Mouse (Mus musculus): ENCODE data around the gene Ctc1.
"Not testable (repeated sequence)": the region's sequence is repeated elsewhere in the genome, so short reads cannot be mapped to it uniquely, and the experiment has no call there.

Ctc1 gene

DNA sequence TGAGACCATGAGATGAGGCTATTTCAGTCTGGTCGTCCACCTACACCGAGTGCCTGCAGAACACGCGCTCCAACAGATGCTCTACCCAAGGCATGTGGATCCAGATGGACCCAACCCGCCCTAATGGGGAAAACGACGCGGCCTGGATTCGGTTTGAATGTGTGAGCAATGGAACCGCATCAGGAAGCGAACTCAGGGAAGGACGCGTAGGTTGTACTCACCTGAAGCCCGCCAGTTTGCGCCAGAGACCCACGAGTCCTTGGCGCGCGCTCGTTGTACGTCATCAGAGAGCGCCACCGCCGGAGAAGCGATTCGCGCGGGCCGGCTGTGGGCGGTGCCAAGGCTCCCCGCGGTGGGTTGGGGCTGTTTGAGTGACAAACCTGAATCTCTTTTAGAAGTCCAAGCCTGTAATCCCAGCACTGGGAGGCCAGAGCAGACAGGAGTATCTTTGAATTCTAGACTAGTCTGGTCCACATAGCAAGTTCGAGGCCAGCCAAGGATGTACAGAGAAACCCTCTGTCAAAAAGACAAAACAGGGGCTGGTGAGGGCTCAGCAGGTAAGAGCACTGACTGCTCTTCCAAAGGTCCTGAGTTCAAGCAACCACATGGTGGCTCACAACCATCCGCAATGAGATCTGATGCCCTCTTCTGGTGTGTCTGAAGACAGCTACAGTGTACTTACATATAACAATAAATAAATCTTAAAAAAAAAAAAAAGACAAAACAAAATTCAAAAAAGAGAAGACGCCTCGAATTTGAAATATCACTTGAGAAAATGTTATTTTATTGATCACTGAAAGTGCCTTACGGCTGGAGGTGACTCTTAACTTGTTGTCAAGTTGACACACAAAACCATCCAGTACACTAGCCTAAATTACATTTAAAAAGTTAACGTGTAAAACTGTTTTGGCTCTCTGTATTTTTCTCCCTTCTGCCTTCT is 7.3 kb upstream of the Ctc1 start, which contains the start of gene Pfas:
TSS of gene Pfas (minus strand) at position 279 of the 940 bp plus-strand sequence.
- DNase-seq (ENCODE audit: low spot score in 2 of 2): peak; percentile 93 to 98

DNA sequence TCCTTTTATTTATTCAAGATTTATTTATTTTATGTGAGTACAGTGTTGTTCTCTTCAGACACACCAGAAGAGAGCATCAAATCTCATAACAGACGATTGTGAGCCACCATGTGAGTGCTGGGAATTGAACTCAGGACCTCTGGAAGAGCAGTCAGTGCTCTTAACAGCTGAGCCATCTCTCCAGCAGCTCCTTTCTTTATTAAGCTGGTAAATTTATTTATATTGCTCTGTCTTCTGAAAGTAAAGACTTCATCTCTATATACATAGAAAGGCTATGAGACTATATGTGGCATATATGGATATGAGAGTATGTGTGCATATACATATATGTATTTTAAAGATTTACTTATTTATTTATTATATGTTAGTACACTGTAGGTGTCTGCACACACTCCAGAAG is 6.2 kb upstream of the Ctc1 start:
- DNase-seq (ENCODE audit: low spot score in 2 of 2): no peak

DNA sequence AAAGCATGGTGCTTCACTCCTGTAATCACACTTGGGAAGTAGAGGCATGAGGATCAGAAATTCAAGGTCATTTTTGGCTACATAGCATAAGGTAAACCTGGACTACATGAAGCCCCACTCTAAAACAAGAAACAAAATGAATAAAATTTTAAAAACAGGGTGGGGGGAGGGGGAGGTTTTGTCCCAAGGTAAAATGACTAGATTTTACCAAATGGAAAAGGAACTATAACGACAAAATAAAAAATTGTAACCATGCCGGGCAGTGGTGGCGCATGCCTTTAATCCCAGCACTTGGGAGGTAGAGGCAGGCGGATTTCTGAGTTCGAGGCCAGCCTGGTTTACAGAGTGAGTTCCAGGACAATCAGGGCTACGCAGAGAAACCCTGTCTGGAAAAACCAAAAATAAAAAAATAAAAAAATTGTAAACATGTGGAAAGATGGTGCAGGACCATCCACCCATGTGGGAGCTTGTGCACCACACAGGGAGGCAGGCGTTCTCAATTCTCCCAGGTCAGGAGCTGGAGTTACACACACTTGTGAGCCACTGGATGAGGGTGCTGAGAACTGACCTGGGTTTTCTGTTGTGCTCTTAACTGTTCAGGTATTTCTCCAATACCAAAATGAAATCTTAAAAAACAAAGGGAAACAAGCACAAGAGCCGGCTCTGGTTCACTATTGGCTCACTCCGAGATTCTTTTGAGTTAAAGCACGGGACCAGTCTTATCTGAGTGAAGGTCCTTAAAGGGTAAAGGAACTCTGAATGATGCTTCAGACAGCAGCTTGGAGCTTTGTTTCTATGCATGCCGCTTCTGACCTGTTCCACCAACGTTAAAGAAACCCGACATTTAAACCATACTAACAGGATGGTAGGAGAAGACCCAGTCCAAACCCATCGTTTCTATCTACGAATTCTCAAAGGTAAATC is 5.0 kb upstream of the Ctc1 start:
- no peak for DNase-seq (ENCODE audit: low spot score in 2 of 2)

DNA sequence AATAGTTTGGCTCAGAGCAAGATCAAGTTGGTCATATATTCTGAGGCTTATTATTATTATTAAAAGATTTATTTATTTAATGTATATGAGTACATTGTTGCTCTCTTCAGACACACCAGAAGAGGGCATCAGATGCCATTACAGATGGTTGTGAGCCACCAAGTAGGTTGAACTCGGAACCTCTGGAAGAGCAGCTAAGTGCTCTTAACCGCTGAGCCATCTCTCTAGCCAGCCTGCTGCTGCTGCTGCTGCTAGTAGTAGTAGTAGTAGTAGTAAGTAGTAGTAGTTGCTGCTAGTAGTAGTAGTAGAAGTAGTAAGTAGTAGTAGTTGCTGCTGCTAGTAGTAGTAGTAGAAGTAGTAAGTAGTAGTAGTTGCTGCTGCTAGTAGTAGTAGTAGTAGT is 4.3 kb upstream of the Ctc1 start:
- not testable (repeated sequence) for DNase-seq (ENCODE audit: low spot score in 2 of 2)

DNA sequence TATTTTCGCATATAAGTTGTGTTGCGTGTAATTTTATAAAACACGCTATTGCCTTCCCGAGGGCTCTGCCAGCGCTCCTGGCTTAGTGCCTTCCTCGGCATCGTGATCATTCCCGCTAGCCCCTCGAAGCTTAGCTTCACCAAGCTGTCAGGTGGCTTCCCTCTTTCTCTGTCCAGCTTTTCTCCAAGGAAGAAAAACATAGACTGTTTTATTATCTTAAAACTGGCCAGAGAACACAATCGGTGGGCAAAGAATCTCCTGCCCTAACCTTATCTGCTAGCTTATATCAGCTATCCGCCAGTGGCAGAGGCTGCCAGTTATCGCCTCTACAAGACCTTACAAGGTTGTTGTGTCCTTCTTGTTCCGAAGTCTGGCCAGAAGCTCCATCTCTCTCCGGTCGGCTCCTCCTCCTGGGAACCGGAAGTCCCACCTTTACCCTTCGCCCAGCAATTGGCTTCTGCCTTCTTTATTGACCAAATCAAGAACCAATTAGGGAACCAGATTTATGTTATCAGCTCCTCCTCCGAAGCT is 3.6 kb upstream of the Ctc1 start:
- DNase-seq (ENCODE audit: low spot score in 2 of 2): peak; percentile 57 to 78

DNA sequence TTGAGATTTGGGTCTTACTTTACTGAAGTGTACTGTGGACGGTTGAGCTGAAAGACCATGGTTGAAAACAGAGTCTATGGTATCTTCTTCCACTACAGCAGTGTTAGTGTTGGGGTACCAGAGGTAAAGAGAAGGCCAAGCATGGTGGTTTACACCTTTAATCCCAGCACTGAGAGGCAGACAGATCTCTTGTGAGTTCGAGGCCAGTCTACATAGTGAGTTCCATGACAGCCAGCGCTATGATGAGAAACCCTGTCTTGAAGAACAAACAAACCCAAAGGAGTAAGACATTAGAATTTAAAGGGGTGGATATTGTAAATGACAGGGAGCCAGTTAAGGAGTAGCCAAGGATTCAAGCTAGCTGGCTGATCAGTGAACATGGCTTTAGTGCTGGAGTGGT is 1.0 kb downstream of the Ctc1 start:
- DNase-seq (ENCODE audit: low spot score in 2 of 2): no peak

DNA sequence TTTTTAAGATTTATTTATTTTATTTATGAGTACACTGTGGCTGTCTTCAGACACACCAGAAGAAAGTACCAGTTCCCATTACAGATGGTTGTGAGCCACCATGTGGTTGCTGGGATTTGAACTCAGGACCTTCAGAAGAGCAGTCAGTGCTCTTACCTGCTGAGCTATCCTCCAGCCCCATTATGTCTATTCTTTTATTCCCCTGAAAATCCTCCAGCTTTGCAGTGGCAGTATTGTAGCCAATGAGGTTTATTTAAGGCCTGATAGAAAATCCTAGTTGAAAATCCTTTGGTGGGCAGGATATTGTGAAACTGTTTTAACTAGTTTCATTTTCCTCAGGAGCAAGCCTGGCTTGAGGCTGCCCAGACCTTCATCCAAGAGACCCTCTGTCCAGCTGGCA is 5.0 kb downstream of the Ctc1 start:
- no peak for DNase-seq (ENCODE audit: low spot score in 2 of 2)

DNA sequence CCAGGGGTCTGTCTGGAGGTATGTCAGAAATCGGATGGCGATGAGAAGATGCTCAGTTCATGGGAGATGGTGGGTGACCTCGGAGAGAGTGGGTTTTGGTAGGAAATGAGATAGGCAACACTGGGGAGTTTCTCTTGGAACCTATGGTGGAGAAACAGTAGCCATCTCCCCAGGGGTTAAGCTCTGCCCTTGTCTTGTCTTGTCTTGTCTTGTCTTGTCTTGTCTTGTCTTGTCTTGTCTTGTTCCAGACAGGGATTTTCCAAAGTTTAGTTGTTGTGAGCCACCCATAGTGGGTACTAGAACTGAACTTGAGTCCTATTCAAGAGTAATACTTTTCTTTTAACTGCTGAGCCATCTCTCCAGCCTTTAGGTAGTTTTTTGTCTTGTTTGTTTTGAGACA is 10.9 kb downstream of the Ctc1 start:
- no peak for DNase-seq (ENCODE audit: low spot score in 2 of 2)

DNA sequence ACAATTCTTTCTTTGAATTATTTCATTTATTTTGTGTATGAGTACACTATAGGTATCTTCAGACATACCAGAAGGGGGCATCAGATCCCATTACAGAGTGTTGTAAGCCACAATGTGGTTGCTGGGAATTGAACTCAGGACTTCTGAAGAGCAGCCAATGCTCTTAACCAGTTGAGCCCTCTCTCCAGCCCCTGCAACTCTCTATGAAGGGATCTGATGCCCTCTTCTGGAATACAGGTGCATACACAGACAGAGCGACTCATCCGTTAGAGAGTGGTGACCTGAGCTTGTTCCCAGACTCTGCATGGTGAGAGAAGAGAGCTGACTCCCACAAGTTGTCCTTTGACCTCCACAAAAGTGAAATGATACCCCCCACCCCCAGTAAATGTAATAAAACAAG is 13.1 kb downstream of the Ctc1 start:
- no peak for DNase-seq (ENCODE audit: low spot score in 2 of 2)

DNA sequence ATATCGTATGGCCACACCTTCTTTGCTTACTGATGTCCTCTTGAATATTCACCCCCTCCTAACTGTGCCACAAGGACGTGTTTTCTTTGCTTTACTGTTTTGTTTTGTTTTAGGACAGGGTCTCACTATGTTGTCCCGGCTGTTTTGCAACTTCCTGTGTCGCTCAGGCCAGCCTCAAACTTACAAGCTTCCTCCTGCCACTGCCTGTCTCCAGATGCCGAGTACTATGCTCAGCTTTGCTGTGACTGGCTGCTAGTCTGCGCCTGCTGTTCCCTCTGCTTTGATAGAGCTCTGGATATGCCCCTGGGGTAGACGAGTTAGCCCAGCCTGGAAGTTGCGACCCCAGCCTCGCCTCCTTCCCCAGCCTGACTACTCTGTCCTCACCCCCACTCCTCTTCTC is 17.8 kb downstream of the Ctc1 start:
- DNase-seq (ENCODE audit: low spot score in 2 of 2): no peak

DNA sequence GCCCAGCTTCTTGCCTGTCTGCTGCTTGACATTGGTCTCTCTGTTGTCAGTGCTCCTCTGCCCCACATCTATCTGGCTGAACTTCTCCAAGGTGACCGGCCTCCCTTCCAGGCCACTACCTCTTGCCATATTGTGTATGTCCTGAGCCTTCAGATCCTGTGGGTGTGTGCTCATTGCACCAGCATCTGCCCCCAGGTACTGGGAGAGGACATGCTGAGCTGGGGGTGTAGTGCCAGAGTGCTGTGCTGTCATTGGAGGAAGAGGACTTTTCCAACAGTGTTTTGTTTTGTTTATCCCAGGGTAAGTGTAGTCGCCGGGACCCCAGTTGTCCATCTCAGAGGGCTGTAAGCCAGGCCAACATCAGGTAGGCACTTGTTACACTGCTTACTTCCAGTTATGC is 18.9 kb downstream of the Ctc1 start:
- no peak for DNase-seq (ENCODE audit: low spot score in 2 of 2)

DNA sequence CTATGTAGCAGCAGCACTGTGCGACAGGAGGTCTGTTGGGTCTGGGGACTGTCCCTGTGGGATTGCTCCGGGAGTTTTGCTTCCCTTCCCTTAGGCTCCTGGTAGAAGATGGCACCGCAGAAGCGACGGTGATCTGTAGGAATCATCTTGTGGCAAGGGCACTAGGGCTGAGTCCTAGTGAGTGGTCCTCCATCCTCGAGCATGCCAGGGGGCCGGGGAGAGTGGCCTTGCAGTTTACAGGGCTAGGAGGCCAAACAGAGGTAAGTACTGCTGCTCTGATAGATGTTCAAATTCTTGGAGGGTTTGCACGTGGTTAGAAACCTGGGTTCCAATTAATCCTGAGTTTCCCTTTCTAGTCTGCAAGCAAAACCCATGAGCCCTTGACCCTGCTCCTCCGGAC is 19.7 kb downstream of the Ctc1 start:
- DNase-seq (ENCODE audit: low spot score in 2 of 2): no peak

DNA sequence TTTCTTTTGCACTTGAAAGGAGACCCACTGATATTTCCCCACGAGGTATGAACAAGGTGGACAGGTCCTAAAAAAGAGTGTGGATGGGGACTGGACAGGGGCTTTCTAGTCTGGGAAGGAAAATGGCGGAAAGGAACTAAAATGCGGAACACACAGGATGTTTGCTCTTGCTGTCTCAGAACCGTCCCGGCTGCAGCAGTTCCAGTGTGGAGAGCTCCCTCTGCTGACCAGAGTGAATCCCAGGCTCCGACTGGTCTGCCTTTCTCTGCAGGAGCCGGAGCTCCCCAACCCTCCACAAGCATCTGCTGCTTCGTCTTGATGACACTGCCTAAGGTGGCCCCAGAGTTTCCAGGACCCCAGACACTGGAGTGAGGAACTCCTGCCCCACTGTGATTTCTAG is 20.1 kb downstream of the Ctc1 start:
- DNase-seq (ENCODE audit: low spot score in 2 of 2): peak; percentile 66 to 84

DNA sequence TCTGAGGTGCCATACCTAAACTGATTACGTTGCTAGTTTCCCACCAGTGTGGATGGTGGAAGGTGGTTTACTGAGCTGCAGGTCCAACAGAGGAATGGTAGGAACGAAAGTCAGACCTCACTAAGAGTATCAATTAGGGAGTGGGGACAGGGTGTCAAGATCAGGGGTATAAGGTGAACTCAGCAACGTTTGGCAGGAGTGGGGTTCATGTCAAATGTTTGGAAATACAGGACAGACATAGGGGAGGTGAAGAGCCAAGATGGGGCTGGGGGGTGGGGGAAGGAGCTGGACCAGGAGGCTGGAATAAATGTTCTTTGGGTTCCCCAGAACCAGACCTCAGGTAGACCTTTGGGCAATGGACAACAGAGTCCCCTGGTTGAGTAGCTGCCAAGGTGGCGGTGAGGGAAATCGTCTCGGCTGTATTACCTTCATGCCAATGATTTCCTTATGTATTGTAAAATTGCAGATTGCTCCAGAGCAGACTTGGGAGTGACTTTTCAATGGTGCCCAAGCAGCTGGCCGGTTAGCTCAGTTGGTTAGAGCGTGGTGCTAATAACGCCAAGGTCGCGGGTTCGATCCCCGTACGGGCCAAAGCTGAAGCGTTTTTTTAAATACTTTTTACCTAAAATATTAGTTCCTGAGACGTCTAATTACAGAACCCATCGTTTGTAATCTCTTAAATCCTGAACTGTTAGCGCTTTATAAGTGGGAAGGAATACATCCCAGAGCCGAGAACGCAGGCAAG is 20.9 kb downstream of the Ctc1 start:
- DNase-seq (ENCODE audit: low spot score in 2 of 2): peak; percentile 65 to 82

DNA sequence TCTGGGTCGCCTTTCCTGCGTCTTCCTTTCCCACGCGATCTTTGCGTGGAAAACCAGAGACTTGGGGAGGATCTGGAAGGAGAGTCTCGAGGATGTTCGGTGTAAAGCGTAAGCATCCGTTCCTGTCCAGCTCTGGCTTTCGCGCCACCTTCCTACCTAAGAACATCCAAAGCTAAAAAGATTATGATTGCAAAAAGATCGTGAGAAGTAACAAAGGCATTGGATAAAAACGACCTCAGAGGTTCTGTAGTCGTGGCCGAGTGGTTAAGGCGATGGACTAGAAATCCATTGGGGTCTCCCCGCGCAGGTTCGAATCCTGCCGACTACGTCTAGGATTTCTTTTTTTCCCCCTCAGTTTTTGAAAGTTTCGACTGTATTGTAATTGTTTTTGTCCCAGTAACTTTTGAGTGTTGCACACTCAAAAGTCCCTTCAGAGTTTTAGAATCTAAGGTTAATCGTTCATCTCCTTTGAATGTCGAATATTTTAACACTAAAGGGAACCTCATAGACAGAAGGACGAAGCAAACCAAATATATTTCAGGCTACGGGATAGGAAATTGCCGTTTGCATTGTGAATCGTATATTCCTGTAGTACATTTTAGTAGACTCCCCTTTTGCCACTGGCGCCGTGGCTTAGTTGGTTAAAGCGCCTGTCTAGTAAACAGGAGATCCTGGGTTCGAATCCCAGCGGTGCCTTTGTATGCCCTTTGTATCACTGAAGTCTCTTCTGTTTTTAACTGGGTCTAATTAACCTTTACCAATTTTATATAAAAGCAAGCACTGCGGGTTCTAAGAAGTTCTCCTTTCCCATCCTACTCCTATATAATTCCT is 21.7 kb downstream of the Ctc1 start:
- peak in 1 of 2 experiments; percentile 73 for DNase-seq (ENCODE audit: low spot score in 2 of 2)

DNA sequence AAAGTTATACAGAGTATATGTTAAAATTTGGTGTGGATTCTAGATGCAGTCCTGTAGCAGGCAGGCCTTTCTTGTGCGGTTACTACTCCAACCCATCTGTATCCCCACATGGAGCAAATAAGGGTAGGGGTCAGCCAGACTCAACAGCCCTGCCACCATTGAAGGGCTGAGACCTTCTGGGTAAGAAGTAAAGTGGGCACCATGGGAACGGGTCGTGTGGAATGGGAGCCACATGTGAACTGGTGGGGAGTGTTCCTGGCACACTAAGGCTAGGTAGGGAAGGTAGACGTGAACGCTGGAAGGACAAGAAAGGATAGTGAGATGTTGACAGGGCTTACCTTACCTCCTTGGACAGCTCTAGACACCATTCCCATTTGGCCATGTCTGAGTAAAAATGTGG is 22.5 kb downstream of the Ctc1 start:
- no peak for DNase-seq (ENCODE audit: low spot score in 2 of 2)

DNA sequence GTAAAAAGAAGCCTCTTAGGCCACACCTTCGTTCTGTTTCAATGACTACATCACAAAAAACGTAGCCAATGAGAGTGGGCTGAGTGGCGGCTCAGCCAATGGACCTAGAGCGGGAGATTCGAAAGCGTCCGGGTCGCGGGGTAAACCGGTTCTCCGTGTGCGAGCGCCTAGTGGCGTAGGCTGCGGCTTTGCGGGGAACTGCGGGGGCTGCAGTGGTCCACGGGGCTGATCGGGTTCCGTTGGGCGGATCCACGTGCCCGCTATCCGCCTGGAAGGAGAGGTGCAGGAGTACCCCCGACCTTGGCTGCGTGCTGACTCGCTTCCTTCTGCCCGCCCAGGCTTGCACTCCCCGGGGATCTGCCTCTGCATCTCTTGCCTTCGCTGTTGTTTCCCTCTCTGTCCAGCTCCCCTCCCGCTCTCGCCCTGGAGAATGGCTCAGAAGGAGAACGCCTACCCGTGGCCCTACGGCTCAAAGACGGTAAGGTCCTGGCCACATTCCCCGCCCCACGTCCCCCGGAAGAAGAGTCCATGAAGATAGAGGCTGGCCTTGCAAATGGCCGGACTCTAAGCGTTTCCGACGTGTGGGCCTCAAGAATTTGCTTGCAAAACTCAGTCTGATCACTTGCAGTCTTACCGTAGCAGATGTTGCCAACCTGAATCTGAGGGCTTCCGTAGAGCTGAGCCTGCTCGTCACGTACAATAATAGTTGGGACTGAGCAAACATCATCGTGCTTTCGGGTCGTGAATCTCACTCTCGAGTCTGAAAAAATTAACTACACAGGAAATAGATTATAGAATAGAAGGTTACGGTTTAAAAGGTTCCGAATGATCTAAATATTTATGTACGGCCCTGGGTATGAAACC is 30.1 kb downstream of the Ctc1 start, which contains the start of gene Aurkb:
TSS of gene Aurkb (plus strand) at position 117 of the 864 bp plus-strand sequence.
- peak; percentile 61 to 82 for DNase-seq (ENCODE audit: low spot score in 2 of 2)

DNA sequence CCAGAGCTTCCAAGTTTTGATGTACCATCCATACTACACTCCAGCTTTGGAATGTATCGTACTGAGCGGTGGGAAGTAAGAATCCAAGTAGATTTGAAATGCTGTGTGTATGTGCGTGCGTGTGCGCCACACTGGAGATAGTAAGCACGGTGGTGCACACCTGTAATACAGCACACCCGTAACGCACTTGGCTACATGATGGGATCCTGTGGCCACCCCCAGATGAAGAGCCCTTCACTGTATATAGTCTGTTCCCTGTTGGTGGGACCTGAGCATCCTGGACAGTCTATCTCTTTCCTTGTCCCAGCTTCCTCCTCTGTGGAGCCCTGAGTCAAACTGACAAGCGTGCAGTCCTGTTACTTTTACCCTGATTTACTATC is 30.7 kb downstream of the Ctc1 start:
- no peak for DNase-seq (ENCODE audit: low spot score in 2 of 2)

DNA sequence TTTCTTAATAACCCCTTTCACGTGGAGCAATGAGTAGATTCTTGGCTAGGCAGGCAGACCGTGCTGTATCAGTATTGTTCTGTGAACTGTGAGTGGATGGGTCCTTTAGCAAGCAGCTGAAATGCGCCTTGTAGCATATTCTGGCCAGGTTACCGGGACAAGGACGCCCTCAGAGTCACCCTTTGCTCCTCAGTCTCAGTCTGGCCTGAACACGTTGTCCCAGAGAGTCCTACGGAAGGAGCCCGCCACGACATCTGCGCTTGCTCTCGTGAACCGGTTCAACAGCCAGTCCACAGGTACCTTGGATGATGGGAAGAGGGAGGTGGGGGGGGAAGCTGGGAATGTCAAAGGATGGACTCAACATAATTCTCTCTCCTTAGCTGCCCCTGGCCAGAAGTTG is 31.9 kb downstream of the Ctc1 start:
- no peak for DNase-seq (ENCODE audit: low spot score in 2 of 2)

DNA sequence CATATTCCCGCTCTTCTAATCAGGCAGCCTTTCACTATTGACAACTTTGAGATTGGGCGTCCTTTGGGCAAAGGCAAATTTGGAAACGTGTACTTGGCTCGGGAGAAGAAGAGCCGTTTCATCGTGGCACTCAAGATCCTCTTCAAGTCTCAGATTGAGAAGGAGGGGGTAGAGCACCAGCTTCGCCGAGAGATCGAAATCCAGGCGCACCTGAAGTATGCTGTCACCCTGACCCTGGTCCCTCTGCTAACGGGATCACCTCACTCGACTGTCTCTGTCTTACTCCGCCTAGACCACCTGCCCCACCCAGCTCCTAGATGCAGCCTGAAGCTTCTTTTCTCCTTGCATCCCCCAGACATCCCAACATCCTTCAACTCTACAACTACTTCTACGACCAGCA is 32.4 kb downstream of the Ctc1 start:
- no peak for DNase-seq (ENCODE audit: low spot score in 2 of 2)

Data from cerebellum, postnatal 4 days (tissue).